Mouse (Mus musculus) kidney, embryonic 15.5 days (tissue): Measurements from ENCODE around the gene Palm. TPM values are rescaled to one million over a fixed set of nuclear protein-coding genes. Genes with fewer than 3 reads are reported as not detected.
"Not testable (repeated sequence)": the region's sequence is repeated elsewhere in the genome, so short reads cannot be mapped to it uniquely, and the experiment has no call there.

Experiments
- ATAC-seq: fragments of 200-750 bp; cut with Nextera tagmentation; replicated peaks from 2 replicates; pipeline ENCODE4 v1.8.0; 2017; ENCODE audit warnings: moderate TSS enrichment; ENCODE audit not compliant: low FRiP score
- H3K27ac ChIP-seq: fragments of 300-500 bp; sonication (generic); 2 replicates; pipeline ENCODE4 v1.5.1; 2015; ENCODE audit warnings: mild to moderate bottlenecking, inconsistent platforms
- H3K27me3 ChIP-seq: fragments of 300-500 bp; sonication (generic); 2 replicates; pipeline ENCODE4 v1.6.1; 2015; ENCODE audit warnings: inconsistent platforms
- H3K36me3 ChIP-seq: fragments of 300-500 bp; sonication (generic); 2 replicates; pipeline ENCODE4 v1.6.1; 2015; ENCODE audit warnings: inconsistent platforms
- H3K4me1 ChIP-seq: fragments of 300-500 bp; sonication (generic); 2 replicates; pipeline ENCODE4 v1.6.1; 2015; ENCODE audit warnings: inconsistent platforms
- H3K4me2 ChIP-seq: fragments of 300-500 bp; sonication (generic); 2 replicates; pipeline ENCODE4 v1.6.1; 2015; ENCODE audit warnings: moderate library complexity, mild to moderate bottlenecking, inconsistent platforms
- H3K4me3 ChIP-seq: fragments of 300-500 bp; sonication (generic); replicated peaks from 2 replicates; pipeline ENCODE4 v1.5.1; 2015; ENCODE audit warnings: mild to moderate bottlenecking, inconsistent platforms
- H3K9ac ChIP-seq: fragments of 300-500 bp; sonication (generic); 2 replicates; pipeline ENCODE4 v1.6.1; 2015; ENCODE audit warnings: mild to moderate bottlenecking, inconsistent platforms
- H3K9me3 ChIP-seq: fragments of 300-500 bp; sonication (generic); replicated peaks from 2 replicates; pipeline ENCODE4 v1.6.1; 2016; ENCODE audit warnings: inconsistent platforms
- WGBS: fragments of 180-500 bp; shearing (Covaris S2); methylation state at CpG from one replicate; pipeline ENCODE4 v1.1.7; 2015; ENCODE audit warnings: mixed read lengths; 5-methylcytosine and 5-hydroxymethylcytosine counted together
- polyA plus RNA-seq: library from polyadenylated mRNA; unstranded; fragments of >200 nt; fragmentation: Nextera tagmentation; extraction: Ambion mirVana; gene quantifications from 2 replicates; pipeline ENCODE4 v1.2.1, GENCODE M21; 2015

The Palm gene
- 144 and 158 TPM in 2 replicates for polyA plus RNA-seq

- H3K9ac ChIP-seq, result peak within 1 kb of the TSS; percentile 93
- no peaks in the 10 kb centered on the region for H3K9me3 ChIP-seq
- 5% methylated on average over 45 of the region's 51 CpGs for WGBS
- peak within 1 kb of the TSS; percentile 88 for H3K4me2 ChIP-seq
- H3K4me3 ChIP-seq, result peak within 1 kb of the TSS; percentile 97
- H3K27ac ChIP-seq, result peak within 1 kb of the TSS; percentile 94
- peaks cover 43% of the 10 kb centered on the region for H3K4me1 ChIP-seq
- ATAC-seq, result peak; percentile 65
- H3K36me3 ChIP-seq, result no peaks in the 10 kb centered on the region
- H3K27me3 ChIP-seq, result no peaks in the 10 kb centered on the region
These were observed at the start of gene Palm for GRCm38 (mm10) chr10:79793051-79793737. Gene Palm (plus strand): TSS chr10:79793572.

GRCm38 (mm10) chr10:79743650-79744365 is 49.6 kb upstream of the Palm start:
- Histone ChIP-seq H3K36me3 (peaks cover 57% of the 10 kb centered on the region), H3K4me1 (peaks cover 13% of the 10 kb centered on the region), H3K9ac (no peak overlapping the region), H3K9me3 (peaks cover 20% of the 10 kb centered on the region), H3K27ac (no peak overlapping the region), H3K27me3 (no peaks in the 10 kb centered on the region), H3K4me2 (no peak overlapping the region), H3K4me3 (no peak overlapping the region)
- ATAC-seq, result no peak
- WGBS, result 95% methylated on average over 15 of the region's 15 CpGs

GRCm38 (mm10) chr10:79745411-79745810 is 48.0 kb upstream of the Palm start:
- Histone ChIP-seq H3K27ac (no peak overlapping the region), H3K4me3 (peak overlapping the region; percentile 67), H3K9me3 (peaks cover 4% of the 10 kb centered on the region; the same call in 1 of the 2 replicates), H3K9ac (0 out of 2 replicates have a peak overlapping the region, but pooled peaks have one; percentile 21), H3K4me1 (peaks cover 13% of the 10 kb centered on the region), H3K27me3 (no peaks in the 10 kb centered on the region), H3K36me3 (peaks cover 41% of the 10 kb centered on the region), H3K4me2 (peak overlapping the region; percentile 61)
- WGBS, result 90% methylated on average over 3 of the region's 3 CpGs
- no peak for ATAC-seq

GRCm38 (mm10) chr10:79745898-79746773 is 47.2 kb upstream of the Palm start, which contains the start of gene Polrmt:
Gene Polrmt (minus strand): TSS chr10:79746581.
- WGBS, result 4% methylated on average over 38 of the region's 38 CpGs

GRCm38 (mm10) chr10:79746774-79747151 is 46.6 kb upstream of the Palm start:
- 0 out of 2 replicates have a peak overlapping the region, but pooled peaks have one; percentile 21 for H3K9ac ChIP-seq
- no peaks in the 10 kb centered on the region for H3K27me3 ChIP-seq
- 24% methylated on average over 6 of the region's 6 CpGs for WGBS
- peak overlapping the region; percentile 67 for H3K4me3 ChIP-seq
- peak overlapping the region; percentile 61 for H3K4me2 ChIP-seq
- H3K4me1 ChIP-seq, result peaks cover 13% of the 10 kb centered on the region
- ATAC-seq, result peak; percentile 70
- peak overlapping the region; percentile 37; the same call in 1 of the 2 replicates for H3K27ac ChIP-seq
- H3K36me3 ChIP-seq, result peaks cover 27% of the 10 kb centered on the region
- H3K9me3 ChIP-seq, result no peaks in the 10 kb centered on the region

More at GRCm38 (mm10) chr10:79745898-79746773, 47.2 kb upstream of the Palm start, which contains the start of gene Polrmt:
- Histone ChIP-seq H3K9me3 (no peaks in the 10 kb centered on the region), H3K4me2 (peak within 1 kb of the TSS; percentile 61), H3K27ac (peak within 1 kb of the TSS; percentile 37; the same call in 1 of the 2 replicates), H3K36me3 (peaks cover 34% of the 10 kb centered on the region), H3K27me3 (no peaks in the 10 kb centered on the region), H3K4me3 (peak within 1 kb of the TSS; percentile 67), H3K9ac (peak within 1 kb of the TSS; percentile 67), H3K4me1 (peaks cover 13% of the 10 kb centered on the region)
- peak; percentile 96 for ATAC-seq

GRCm38 (mm10) chr10:79748496-79748895 is 44.9 kb upstream of the Palm start:
- H3K4me1 ChIP-seq, result peaks cover 13% of the 10 kb centered on the region
- peaks cover 11% of the 10 kb centered on the region for H3K36me3 ChIP-seq
- no peak overlapping the region for H3K27ac ChIP-seq
- no peak overlapping the region for H3K9ac ChIP-seq
- no peak overlapping the region for H3K4me2 ChIP-seq
- ATAC-seq, result no peak
- no peaks in the 10 kb centered on the region for H3K9me3 ChIP-seq
- no peaks in the 10 kb centered on the region for H3K27me3 ChIP-seq
- H3K4me3 ChIP-seq, result no peak overlapping the region
- WGBS, result 73% methylated on average over 6 of the region's 6 CpGs

- H3K27ac ChIP-seq, result no peak within 1 kb of the TSS
- H3K4me3 ChIP-seq, result peak within 1 kb of the TSS; percentile 36
- H3K36me3 ChIP-seq, result peaks cover 41% of the 10 kb centered on the region
- no peaks in the 10 kb centered on the region for H3K27me3 ChIP-seq
- H3K9me3 ChIP-seq, result no peaks in the 10 kb centered on the region
- WGBS, result under 1% methylated on average over 36 of the region's 36 CpGs
- H3K9ac ChIP-seq, result peak within 1 kb of the TSS; percentile 17
- peak within 1 kb of the TSS; percentile 76 for H3K4me2 ChIP-seq
- H3K4me1 ChIP-seq, result peaks cover 10% of the 10 kb centered on the region; the same call in 1 of the 2 replicates
- ATAC-seq, result peak; percentile 91
These were observed 38.4 kb upstream of the Palm start, which contains the start of gene Fgf22 for GRCm38 (mm10) chr10:79754856-79755516. Gene Fgf22 (plus strand): TSS chr10:79755076.

- H3K27ac ChIP-seq, result no peak overlapping the region
- H3K9me3 ChIP-seq, result no peaks in the 10 kb centered on the region
- WGBS, result 81% methylated on average over 3 of the region's 3 CpGs
- no peak overlapping the region for H3K9ac ChIP-seq
- H3K36me3 ChIP-seq, result peaks cover 50% of the 10 kb centered on the region
- no peak for ATAC-seq
- H3K27me3 ChIP-seq, result no peaks in the 10 kb centered on the region
- H3K4me2 ChIP-seq, result no peak overlapping the region
- peaks cover 10% of the 10 kb centered on the region; the same call in 1 of the 2 replicates for H3K4me1 ChIP-seq
- H3K4me3 ChIP-seq, result no peak overlapping the region
These were observed 37.5 kb upstream of the Palm start for GRCm38 (mm10) chr10:79755854-79756253.

- H3K27me3 ChIP-seq, result no peaks in the 10 kb centered on the region
- ATAC-seq, result no peak
- H3K4me3 ChIP-seq, result no peak overlapping the region
- H3K9ac ChIP-seq, result no peak overlapping the region
- no peak overlapping the region for H3K27ac ChIP-seq
- H3K4me2 ChIP-seq, result no peak overlapping the region
- H3K36me3 ChIP-seq, result peaks cover 58% of the 10 kb centered on the region
- 85% methylated on average over 24 of the region's 24 CpGs for WGBS
- no peaks in the 10 kb centered on the region for H3K9me3 ChIP-seq
- peaks cover 10% of the 10 kb centered on the region; the same call in 1 of the 2 replicates for H3K4me1 ChIP-seq
These were observed 36.7 kb upstream of the Palm start for GRCm38 (mm10) chr10:79756660-79757059.

GRCm38 (mm10) chr10:79759675-79760074 is 33.7 kb upstream of the Palm start:
- not testable (repeated sequence) for H3K4me3 ChIP-seq, H3K9ac ChIP-seq, H3K27ac ChIP-seq, H3K9me3 ChIP-seq, H3K27me3 ChIP-seq, H3K4me2 ChIP-seq, ATAC-seq
- 91% methylated on average over 1 of the region's 1 CpGs for WGBS
- H3K36me3 ChIP-seq, result peaks cover 69% of the 10 kb centered on the region
- peaks cover 24% of the 10 kb centered on the region for H3K4me1 ChIP-seq

- H3K9me3 ChIP-seq, result no peaks in the 10 kb centered on the region
- no peak overlapping the region for H3K4me3 ChIP-seq
- H3K27me3 ChIP-seq, result no peaks in the 10 kb centered on the region
- H3K9ac ChIP-seq, result no peak overlapping the region
- no peak overlapping the region for H3K4me2 ChIP-seq
- no peak for ATAC-seq
- H3K4me1 ChIP-seq, result peaks cover 25% of the 10 kb centered on the region
- H3K36me3 ChIP-seq, result peaks cover 69% of the 10 kb centered on the region
- 93% methylated on average over 11 of the region's 11 CpGs for WGBS
- no peak overlapping the region for H3K27ac ChIP-seq
These were observed 32.7 kb upstream of the Palm start for GRCm38 (mm10) chr10:79760603-79761143.
